Mouse (Mus musculus) heart, adult 2 months (tissue): ENCODE results near the gene Pttg1ip. TPM values are rescaled to one million over a fixed set of nuclear protein-coding genes. Genes with fewer than 3 reads are reported as not detected.
A peak's percentile ranks its signal among the peaks of the same experiment; 100 is the strongest.

ENCODE experiments used
- DNase-seq, 2 experiments: peaks; one replicate each; pipeline ENCODE4 v3.0.0; 2021
- H3K27ac ChIP-seq: fragments of 200-600 bp; 2 replicates; pipeline ENCODE4 v1.8.1; 2022
- H3K27me3 ChIP-seq: fragments of 200-500 bp; 2 replicates; pipeline ENCODE4 v1.6.1; 2012; ENCODE audit warnings: mild to moderate bottlenecking, low read length, inconsistent platforms, mixed read lengths; ENCODE audit not compliant: control insufficient read depth, insufficient read depth
- H3K36me3 ChIP-seq: fragments of 200-500 bp; 2 replicates; pipeline ENCODE4 v1.6.1; 2012; ENCODE audit warnings: low read length, inconsistent platforms; ENCODE audit not compliant: control insufficient read depth, insufficient read depth
- H3K4me1 ChIP-seq: fragments of 200-500 bp; 2 replicates; pipeline ENCODE4 v1.6.1; 2011; ENCODE audit warnings: low read length; ENCODE audit not compliant: control insufficient read depth, insufficient read depth
- H3K4me3 ChIP-seq: fragments of 200-600 bp; 2 replicates; pipeline ENCODE4 v1.8.1; 2022
- H3K79me2 ChIP-seq: fragments of 200-500 bp; replicated peaks from 2 replicates; pipeline ENCODE4 v1.6.1; 2012; ENCODE audit warnings: mild to moderate bottlenecking, inconsistent platforms, low read length, moderate library complexity, mixed read lengths; ENCODE audit not compliant: control insufficient read depth, insufficient read depth
- H3K9ac ChIP-seq: fragments of 200-500 bp; 2 replicates; pipeline ENCODE4 v1.6.1; 2012; ENCODE audit warnings: low read depth, mild to moderate bottlenecking, control low read depth, inconsistent platforms, low read length, mixed read lengths
- CTCF ChIP-seq: fragments of 200-600 bp; IDR thresholded peaks from 2 replicates; pipeline ENCODE4 v1.8.1; 2022; ENCODE audit warnings: antibody characterized with exemption, mild to moderate bottlenecking, moderate library complexity
- EP300 ChIP-seq: fragments of 200-500 bp; IDR thresholded peaks from 2 replicates; pipeline ENCODE4 v1.6.1; 2011; ENCODE audit warnings: low read depth, low read length, control low read depth; ENCODE audit not compliant: insufficient read depth
- POLR2A ChIP-seq: fragments of 200-500 bp; IDR thresholded peaks from 2 replicates; pipeline ENCODE4 v1.6.1; 2011; ENCODE audit warnings: mild to moderate bottlenecking, low read depth, low read length, control low read depth; ENCODE audit not compliant: insufficient read depth
- WGBS: fragments of 180-500 bp; shearing (Covaris S2); methylation state at CpG from one replicate; pipeline ENCODE4 v1.1.7; 2018; 5-methylcytosine and 5-hydroxymethylcytosine counted together
- intact Hi-C: fragments of 180-260 bp; cut with DNase I; formaldehyde crosslinking; loops from one replicate; pipeline ENCODE4 v1.15.1; 2025
- polyA plus RNA-seq: library from polyadenylated mRNA; depleted of rRNA; stranded (reverse); fragments of >200 nt; gene quantifications from 2 replicates; pipeline ENCODE4 v1.2.3, GENCODE M21; 2012
- total RNA-seq, 2 experiments: library from RNA; stranded (reverse); gene quantifications; 2 replicates each; pipeline ENCODE4 v1.2.3; 2021

Gene Pttg1ip
- total and polyA plus RNA-seq, 3 experiments: 119 to 132 (median 131) TPM

- WGBS: 2% methylated on average over 8 of the region's 8 CpGs
- intact Hi-C loops: loop anchor here (2.0 kb wide), 1 partner anchor 40 kb away; no protein-coding TSS in a partner anchor
- peaks cover 1% of the 10 kb centered on the region; the same call in 1 of the 2 replicates for H3K79me2 ChIP-seq
Observed at GRCm38 (mm10) chr10:77623069-77623492, 41.6 kb downstream of the Pttg1ip start.

GRCm38 (mm10) chr10:77623639-77624400, 42.3 kb downstream of the Pttg1ip start:
- H3K27ac ChIP-seq: peak overlapping the region; percentile 99
- peak overlapping the region; percentile 99 for H3K4me3 ChIP-seq
- 43% methylated on average over 10 of the region's 10 CpGs for WGBS
- H3K4me1 ChIP-seq: peaks cover 34% of the 10 kb centered on the region
- TF ChIP-seq EP300: no peak
- no peak for TF ChIP-seq CTCF
- no peak for TF ChIP-seq POLR2A
- H3K27me3 ChIP-seq: no peaks in the 10 kb centered on the region
- no peak for DNase-seq
- no peak overlapping the region for H3K9ac ChIP-seq
- intact Hi-C loops: loop anchor here (2.0 kb wide), 1 partner anchor 41 kb away; no protein-coding TSS in a partner anchor
- peaks cover 9% of the 10 kb centered on the region; the same call in 1 of the 2 replicates for H3K36me3 ChIP-seq
- H3K79me2 ChIP-seq: peaks cover 3% of the 10 kb centered on the region; the same call in 1 of the 2 replicates

More at GRCm38 (mm10) chr10:77623069-77623492, 41.6 kb downstream of the Pttg1ip start:
- peak overlapping the region; percentile 99 for H3K4me3 ChIP-seq
- peak overlapping the region; percentile 99 for H3K27ac ChIP-seq
- peaks cover 32% of the 10 kb centered on the region for H3K4me1 ChIP-seq
- TF ChIP-seq POLR2A (no peak), EP300 (0 out of 2 replicates have a peak, but pooled peaks have one; percentile 50)
- peak overlapping the region; percentile 49 for H3K9ac ChIP-seq
- H3K36me3 ChIP-seq: peaks cover 9% of the 10 kb centered on the region; the same call in 1 of the 2 replicates
- peak; percentile 72 to 80 for DNase-seq
- H3K27me3 ChIP-seq: no peaks in the 10 kb centered on the region

GRCm38 (mm10) chr10:77624570-77624995, 43.1 kb downstream of the Pttg1ip start:
- intact Hi-C loops: no loop called here
- no peaks in the 10 kb centered on the region for H3K27me3 ChIP-seq
- peak overlapping the region; percentile 27 for H3K9ac ChIP-seq
- 19% methylated on average over 7 of the region's 7 CpGs for WGBS
- TF ChIP-seq EP300 (0 out of 2 replicates have a peak, but pooled peaks have one; percentile 71), POLR2A (no peak; the same call in 1 of the 2 replicates), CTCF (no peak)
- peak; percentile 57 to 70 for DNase-seq
- peaks cover 9% of the 10 kb centered on the region; the same call in 1 of the 2 replicates for H3K36me3 ChIP-seq
- peaks cover 35% of the 10 kb centered on the region for H3K4me1 ChIP-seq
- no peak overlapping the region for H3K4me3 ChIP-seq
- H3K27ac ChIP-seq: peak overlapping the region; percentile 99
- peaks cover 6% of the 10 kb centered on the region for H3K79me2 ChIP-seq

GRCm38 (mm10) chr10:77626036-77626435, 44.5 kb downstream of the Pttg1ip start:
- intact Hi-C loops: loop anchor here (5.0 kb wide), 4 partner anchors 109 to 251 kb away; partner anchors contain the start of genes Fam207a, Gm19668 and Gm9639
- DNase-seq: peak; percentile 42
- H3K4me3 ChIP-seq: no peak overlapping the region
- peak overlapping the region; percentile 54 for H3K27ac ChIP-seq
- H3K79me2 ChIP-seq: peaks cover 8% of the 10 kb centered on the region
- H3K36me3 ChIP-seq: peaks cover 9% of the 10 kb centered on the region; the same call in 1 of the 2 replicates
- no peaks in the 10 kb centered on the region for H3K27me3 ChIP-seq
- TF ChIP-seq POLR2A (no peak), EP300 (no peak), CTCF (no peak)
- no peak overlapping the region for H3K9ac ChIP-seq
- 53% methylated on average over 7 of the region's 7 CpGs for WGBS
- peaks cover 35% of the 10 kb centered on the region for H3K4me1 ChIP-seq

- no peaks in the 10 kb centered on the region for H3K27me3 ChIP-seq
- peak overlapping the region; percentile 54 for H3K27ac ChIP-seq
- peaks cover 8% of the 10 kb centered on the region for H3K79me2 ChIP-seq
- H3K36me3 ChIP-seq: peaks cover 9% of the 10 kb centered on the region; the same call in 1 of the 2 replicates
- WGBS: 26% methylated on average over 7 of the region's 7 CpGs
- no peak for TF ChIP-seq POLR2A
- TF ChIP-seq EP300: no peak
- TF ChIP-seq CTCF: no peak
- intact Hi-C loops: loop anchor here (5.0 kb wide), 4 partner anchors 109 to 251 kb away; partner anchors contain the start of genes Fam207a, Gm19668 and Gm9639
- no peak for DNase-seq
- H3K9ac ChIP-seq: 0 out of 2 replicates have a peak overlapping the region, but pooled peaks have one; percentile 2
- H3K4me1 ChIP-seq: peaks cover 34% of the 10 kb centered on the region
- no peak overlapping the region for H3K4me3 ChIP-seq
Observed at GRCm38 (mm10) chr10:77626591-77626990, 45.1 kb downstream of the Pttg1ip start.
